Mouse (Mus musculus) thymus, postnatal 4 days (tissue): ENCODE data around the gene Adgrg5.

Source experiments
- DNase-seq: peaks from one replicate; pipeline ENCODE4 v3.0.0; 2021

The Adgrg5 gene

GRCm38 (mm10) chr8:94923405-94923804, at the start of gene Adgrg5:
Adgrg5 (plus strand) TSS chr8:94923694.
- DNase-seq = no peak

- DNase-seq = peak; percentile 85
Measured at GRCm38 (mm10) chr8:94874358-94874757, 49.1 kb upstream of the Adgrg5 start.

- no peak for DNase-seq
Measured at GRCm38 (mm10) chr8:94875096-94875870, 48.2 kb upstream of the Adgrg5 start.

- DNase-seq = no peak
Measured at GRCm38 (mm10) chr8:94875871-94876150, 47.7 kb upstream of the Adgrg5 start.

- DNase-seq = peak; percentile 94
Measured at GRCm38 (mm10) chr8:94876197-94876730, 47.2 kb upstream of the Adgrg5 start, which contains the start of gene Dok4. Dok4 (minus strand) TSS chr8:94876330.

- DNase-seq = no peak
Measured at GRCm38 (mm10) chr8:94876820-94877219, 46.7 kb upstream of the Adgrg5 start.

GRCm38 (mm10) chr8:94880742-94881141, 42.8 kb upstream of the Adgrg5 start:
- DNase-seq = no peak

GRCm38 (mm10) chr8:94888383-94889036, 35.0 kb upstream of the Adgrg5 start:
- DNase-seq = no peak

GRCm38 (mm10) chr8:94892917-94893316, 30.6 kb upstream of the Adgrg5 start:
- DNase-seq = no peak

GRCm38 (mm10) chr8:94899262-94899661, 24.2 kb upstream of the Adgrg5 start:
- peak; percentile 28 for DNase-seq

- no peak for DNase-seq
Measured at GRCm38 (mm10) chr8:94900617-94901016, 22.9 kb upstream of the Adgrg5 start.

GRCm38 (mm10) chr8:94901031-94901430, 22.5 kb upstream of the Adgrg5 start:
- DNase-seq = no peak

GRCm38 (mm10) chr8:94903709-94904108, 19.8 kb upstream of the Adgrg5 start:
- no peak for DNase-seq

- no peak for DNase-seq
Measured at GRCm38 (mm10) chr8:94904450-94905175, 18.9 kb upstream of the Adgrg5 start.

- DNase-seq = no peak
Measured at GRCm38 (mm10) chr8:94907591-94908300, 15.7 kb upstream of the Adgrg5 start.

- peak; percentile 87 for DNase-seq
Measured at GRCm38 (mm10) chr8:94908847-94909246, 14.6 kb upstream of the Adgrg5 start.

- DNase-seq = peak; percentile 58
Measured at GRCm38 (mm10) chr8:94913061-94913660, 10.3 kb upstream of the Adgrg5 start.

GRCm38 (mm10) chr8:94914256-94914655, 9.2 kb upstream of the Adgrg5 start:
- DNase-seq = no peak

- no peak for DNase-seq
Measured at GRCm38 (mm10) chr8:94914701-94915101, 8.8 kb upstream of the Adgrg5 start.

GRCm38 (mm10) chr8:94916311-94916959, 7.1 kb upstream of the Adgrg5 start:
- no peak for DNase-seq

- no peak for DNase-seq
Measured at GRCm38 (mm10) chr8:94916960-94917324, 6.6 kb upstream of the Adgrg5 start.

- DNase-seq = peak; percentile 92
Measured at GRCm38 (mm10) chr8:94917352-94917751, 6.1 kb upstream of the Adgrg5 start.
